Mouse (Mus musculus) liver, embryonic 18 days (tissue): ENCODE data around the gene Snx17. TPM values are rescaled to one million over a fixed set of nuclear protein-coding genes. Genes with fewer than 3 reads are reported as not detected.

Source experiments
- polyA plus RNA-seq: library from polyadenylated mRNA; depleted of rRNA; stranded (reverse); fragments of >200 nt; gene quantifications from 2 replicates; pipeline ENCODE4 v1.2.3, GENCODE M21; 2012; rRNA removed

Gene Snx17
- 21.4 and 21.6 TPM in 2 replicates for polyA plus RNA-seq

GRCm38 (mm10) chr5:31192939-31193630 is at the start of gene Snx17, which contains the start of gene Eif2b4:
TSS of gene Snx17 (plus strand) at chr5:31193227.
TSS of gene Eif2b4 (minus strand) at chr5:31193430.

GRCm38 (mm10) chr5:31154152-31154553 is 38.9 kb upstream of the Snx17 start, which contains the start of gene Mpv17:
TSS of gene Mpv17 (minus strand) at chr5:31154251.

GRCm38 (mm10) chr5:31179766-31180630 is 13.0 kb upstream of the Snx17 start, which contains the start of the genes Gm29609 and Gtf3c2:
TSS of gene Gm29609 (minus strand) at chr5:31179911.
TSS of gene Gtf3c2 (minus strand) at chr5:31180144.

GRCm38 (mm10) chr5:31201742-31202590 is 8.9 kb downstream of the Snx17 start, which contains the start of gene Zfp513:
TSS of gene Zfp513 (minus strand) at chr5:31202303.

GRCm38 (mm10) chr5:31220448-31221303 is 27.6 kb downstream of the Snx17 start, which contains the start of gene Ppm1g:
TSS of gene Ppm1g (minus strand) at chr5:31220687.

GRCm38 (mm10) chr5:31240637-31241521 is 47.9 kb downstream of the Snx17 start, which contains the start of the genes Nrbp1 and Gm9970:
TSS of gene Nrbp1 (plus strand) at chr5:31240864.
TSS of gene Gm9970 (minus strand) at chr5:31241232.

Other genes with a start within 250 kb of the Snx17 start
- 5.0 and 6.0 TPM in 2 replicates for gene Cgref1, start 247.6 kb upstream of the Snx17 start, polyA plus RNA-seq
- 121 and 133 TPM in 2 replicates for gene Preb, start 232.9 kb upstream of the Snx17 start, polyA plus RNA-seq
- 0.03 and 0.05 TPM in 2 replicates for gene Tcf23, start 224.6 kb upstream of the Snx17 start, polyA plus RNA-seq
- gene Atraid, start 144.9 kb upstream of the Snx17 start, polyA plus RNA-seq = 64.9 and 72.9 TPM in 2 replicates
- gene Slc5a6, start 144.3 kb upstream of the Snx17 start, polyA plus RNA-seq = 4.8 and 4.9 TPM in 2 replicates
- gene Cad, start 138.4 kb upstream of the Snx17 start, polyA plus RNA-seq = 6.5 and 9.2 TPM in 2 replicates
- gene Dnajc5g, start 86.9 kb upstream of the Snx17 start, polyA plus RNA-seq = not detected in 2 replicates
- gene Slc30a3, start 85.0 kb upstream of the Snx17 start, polyA plus RNA-seq = 0.21 and 0.24 TPM in 2 replicates
- 0.02 TPM in 1 of 2 replicates, not detected in the other for gene Trim54, start 76.5 kb upstream of the Snx17 start, polyA plus RNA-seq
- not detected in 2 replicates for gene Ucn, start 54.4 kb upstream of the Snx17 start, polyA plus RNA-seq
- 35.6 and 35.8 TPM in 2 replicates for gene Mpv17, start 39.0 kb upstream of the Snx17 start, polyA plus RNA-seq
- gene Gm29609, start 13.3 kb upstream of the Snx17 start, polyA plus RNA-seq = 0.66 and 0.88 TPM in 2 replicates
- gene Gtf3c2, start 13.1 kb upstream of the Snx17 start, polyA plus RNA-seq = 24.0 and 29.8 TPM in 2 replicates
- 24.2 and 24.7 TPM in 2 replicates for gene Eif2b4, start 203 bp downstream of the Snx17 start, polyA plus RNA-seq
- 10.7 and 12.1 TPM in 2 replicates for gene Zfp513, start 9.1 kb downstream of the Snx17 start, polyA plus RNA-seq
- 58.9 and 59.9 TPM in 2 replicates for gene Ppm1g, start 27.5 kb downstream of the Snx17 start, polyA plus RNA-seq
- 36.9 and 37.8 TPM in 2 replicates for gene Nrbp1, start 47.6 kb downstream of the Snx17 start, polyA plus RNA-seq
- not detected in 2 replicates for gene Gm9970, start 48.0 kb downstream of the Snx17 start, polyA plus RNA-seq
- gene Krtcap3, start 58.5 kb downstream of the Snx17 start, polyA plus RNA-seq = 11.9 and 12.5 TPM in 2 replicates
- gene Ift172, start 97.9 kb downstream of the Snx17 start, polyA plus RNA-seq = 5.0 and 5.2 TPM in 2 replicates
- gene Fndc4, start 102.9 kb downstream of the Snx17 start, polyA plus RNA-seq = 5.7 and 6.2 TPM in 2 replicates
- gene Gckr, start 104.2 kb downstream of the Snx17 start, polyA plus RNA-seq = 48.7 and 57.4 TPM in 2 replicates